Mouse (Mus musculus): ENCODE measurements at regions not wholly inside any gene's neighbourhood (a gene's known extent, or its start where the extent isn't known, plus 50 kb on each side); places are given as distances from the start of the nearest gene placed in this dataset.
"Not testable (repeated sequence)": the region's sequence is repeated elsewhere in the genome, so short reads cannot be mapped to it uniquely, and the experiment has no call there.

DNA sequence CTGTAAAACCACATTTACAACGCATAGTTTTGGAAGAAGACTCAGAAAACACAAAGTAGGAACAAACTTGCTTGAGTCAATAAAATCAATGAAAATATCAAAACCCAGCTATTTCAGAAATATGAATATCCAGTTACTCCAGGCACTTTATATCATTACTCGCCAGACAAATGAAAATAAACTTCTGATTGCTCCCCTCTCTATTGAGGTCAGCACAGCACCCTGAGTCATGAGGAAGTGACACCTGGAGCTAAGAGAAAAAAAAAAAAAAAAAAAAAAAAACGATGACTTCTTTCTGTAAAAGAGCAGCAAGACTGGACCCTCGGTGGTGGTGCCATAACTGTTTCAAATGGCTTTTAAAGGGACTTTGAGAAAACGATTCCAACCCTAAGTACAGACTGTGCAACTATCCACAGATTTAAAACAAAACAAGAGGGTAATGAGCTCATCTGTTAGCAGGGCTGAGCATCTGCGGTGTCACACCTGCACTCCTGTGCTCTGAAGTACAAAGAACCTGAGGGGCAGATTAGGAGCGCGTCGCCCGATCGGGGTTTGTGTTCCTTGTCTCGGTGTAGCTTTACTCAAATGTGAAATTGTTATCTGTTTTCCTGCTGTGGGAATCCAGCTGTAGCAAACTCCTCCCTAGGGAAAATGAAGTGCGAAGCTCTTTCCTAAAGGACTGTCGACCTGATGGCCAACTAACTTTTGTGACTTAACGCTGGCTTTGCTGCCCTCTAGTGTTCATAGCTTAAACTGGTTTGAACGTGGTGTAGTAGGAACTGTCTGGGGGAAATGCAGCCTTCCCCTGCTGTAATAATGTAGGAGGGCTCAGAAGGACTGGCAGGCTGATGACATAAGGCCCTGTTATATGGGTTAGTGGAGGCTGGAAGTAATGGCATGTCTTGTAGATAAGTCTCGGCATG lies 449.9 kb downstream of the Dad1 start:
- Histone ChIP-seq H3K9me3 (replicated peaks) (no peaks in the 10 kb centered on the region), H3K27me3 (no peaks in the 10 kb centered on the region), H3K9ac (no peak overlapping the region), H3K4me2 (replicated peaks) (peak overlapping the region; percentile 39), H3K4me3 (no peak overlapping the region), H3K4me1 (no peaks in the 10 kb centered on the region), H3K36me3 (no peaks in the 10 kb centered on the region), H3K27ac (no peak overlapping the region)
- ATAC-seq (ENCODE audit: low FRiP score), result peak; percentile 64
- WGBS, result 27% methylated on average over 17 of the region's 17 CpGs

DNA sequence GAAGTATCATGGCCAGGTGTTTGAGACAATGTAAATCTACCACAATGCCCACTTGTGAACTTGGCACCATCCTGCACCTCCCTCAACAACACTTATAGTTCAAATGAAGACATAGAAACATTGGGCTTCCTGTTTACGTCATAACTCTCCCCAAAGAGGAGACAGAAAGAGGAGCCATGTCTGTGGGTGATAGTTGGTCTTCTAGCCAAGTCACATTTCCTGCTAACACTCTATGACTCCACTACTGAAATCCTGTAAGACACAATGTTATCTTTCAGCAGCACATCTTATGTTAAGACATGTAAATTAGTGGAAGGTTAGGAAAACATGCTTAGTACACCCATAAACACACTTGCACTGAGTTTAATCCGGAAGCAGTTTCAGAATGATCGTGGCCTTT lies 451.4 kb downstream of the Dad1 start:
- H3K4me2 ChIP-seq (replicated peaks), result no peak overlapping the region
- H3K4me1 ChIP-seq, result no peaks in the 10 kb centered on the region
- WGBS, result 94% methylated on average over 3 of the region's 3 CpGs
- no peaks in the 10 kb centered on the region for H3K27me3 ChIP-seq
- no peak for ATAC-seq (ENCODE audit: low FRiP score)
- H3K4me3 ChIP-seq, result no peak overlapping the region
- no peak overlapping the region for H3K27ac ChIP-seq
- H3K36me3 ChIP-seq, result no peaks in the 10 kb centered on the region
- H3K9me3 ChIP-seq (replicated peaks), result no peaks in the 10 kb centered on the region
- no peak overlapping the region for H3K9ac ChIP-seq

DNA sequence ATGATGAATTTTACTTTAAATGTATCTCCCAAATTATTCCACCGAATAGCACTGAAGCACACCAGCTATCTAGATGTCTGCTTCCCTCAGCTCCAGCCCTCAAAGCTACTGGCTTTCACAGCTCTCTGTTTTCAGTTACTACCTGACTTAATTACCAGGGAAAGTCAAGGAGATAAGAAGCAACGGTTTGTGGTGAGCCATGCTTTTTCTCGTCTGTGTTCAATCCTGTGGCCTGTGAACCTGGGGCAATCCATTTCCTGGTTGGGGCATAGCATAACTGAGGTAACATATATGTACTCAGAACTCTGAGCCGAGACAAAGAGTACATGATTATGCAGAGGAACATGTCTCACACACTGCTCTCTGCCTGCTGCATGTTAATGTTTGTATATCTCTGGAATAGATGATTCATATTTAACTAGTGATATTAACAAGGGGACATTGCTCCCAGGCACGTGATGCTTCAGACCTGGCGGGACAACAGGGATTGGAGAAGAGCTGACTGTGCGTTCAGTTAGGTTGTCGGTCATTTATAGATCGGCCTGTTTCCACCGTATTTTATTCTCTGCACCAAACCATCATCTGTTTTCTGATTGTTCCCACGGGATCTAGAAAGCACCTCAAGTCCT lies 453.3 kb downstream of the Dad1 start:
- ATAC-seq (ENCODE audit: low FRiP score), result no peak
- H3K27ac ChIP-seq, result no peak overlapping the region
- H3K4me1 ChIP-seq, result no peaks in the 10 kb centered on the region
- 89% methylated on average over 11 of the region's 11 CpGs for WGBS
- H3K4me3 ChIP-seq, result no peak overlapping the region
- H3K36me3 ChIP-seq, result no peaks in the 10 kb centered on the region
- no peak overlapping the region for H3K9ac ChIP-seq
- H3K4me2 ChIP-seq (replicated peaks), result no peak overlapping the region
- no peaks in the 10 kb centered on the region for H3K27me3 ChIP-seq
- H3K9me3 ChIP-seq (replicated peaks), result no peaks in the 10 kb centered on the region

DNA sequence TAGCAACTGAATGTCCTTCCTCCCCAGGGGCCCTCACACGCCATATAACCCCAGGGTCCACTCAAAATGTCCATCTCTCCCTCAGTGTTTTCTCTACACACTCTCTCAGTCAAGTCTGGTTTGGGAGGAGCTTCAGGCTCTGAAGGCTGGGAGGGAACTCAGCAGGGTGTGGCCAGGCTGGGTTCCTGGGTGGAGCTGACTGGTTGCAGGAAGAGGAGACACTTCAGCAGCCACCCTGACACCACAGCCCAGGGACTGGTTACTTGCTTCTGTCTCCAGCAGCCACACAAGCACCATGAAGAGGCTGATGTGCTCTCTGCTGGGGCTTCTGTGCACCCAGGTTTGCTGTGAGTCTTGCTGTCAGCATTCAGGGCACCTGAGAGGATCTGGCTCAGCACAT lies 458.7 kb downstream of the Dad1 start:
- H3K36me3 ChIP-seq; H3K27me3 ChIP-seq; H3K4me3 ChIP-seq; H3K4me1 ChIP-seq; H3K4me2 ChIP-seq (replicated peaks); H3K27ac ChIP-seq; ATAC-seq (ENCODE audit: low FRiP score); H3K9me3 ChIP-seq (replicated peaks); H3K9ac ChIP-seq: not testable (repeated sequence)
- 54% methylated on average over 1 of the region's 1 CpGs for WGBS

DNA sequence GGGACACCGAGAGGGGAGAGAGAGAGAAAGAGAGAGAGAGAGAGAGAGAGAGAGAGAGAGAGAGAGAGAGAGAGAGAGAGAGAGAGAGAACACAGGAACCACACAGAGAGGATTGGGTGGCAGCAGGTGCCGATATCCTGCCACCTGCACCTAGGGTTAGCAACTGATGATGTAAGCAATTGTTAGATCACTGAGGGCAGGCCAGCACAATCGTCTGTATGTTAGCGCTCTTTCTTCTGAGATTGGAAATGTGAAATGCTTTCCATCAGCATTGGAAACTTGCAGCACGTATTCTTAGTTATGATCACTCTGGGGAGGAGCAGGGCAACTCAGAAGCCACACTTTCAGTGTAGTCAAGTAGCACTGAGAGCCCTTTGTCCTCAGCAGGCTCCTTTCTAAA lies 459.4 kb downstream of the Dad1 start:
- Histone ChIP-seq H3K9ac (no peak overlapping the region), H3K27me3 (no peaks in the 10 kb centered on the region), H3K4me3 (no peak overlapping the region), H3K27ac (no peak overlapping the region), H3K4me2 (replicated peaks) (no peak overlapping the region), H3K9me3 (replicated peaks) (no peaks in the 10 kb centered on the region), H3K4me1 (no peaks in the 10 kb centered on the region), H3K36me3 (no peaks in the 10 kb centered on the region)
- no peak for ATAC-seq (ENCODE audit: low FRiP score)
- 85% methylated on average over 5 of the region's 5 CpGs for WGBS

DNA sequence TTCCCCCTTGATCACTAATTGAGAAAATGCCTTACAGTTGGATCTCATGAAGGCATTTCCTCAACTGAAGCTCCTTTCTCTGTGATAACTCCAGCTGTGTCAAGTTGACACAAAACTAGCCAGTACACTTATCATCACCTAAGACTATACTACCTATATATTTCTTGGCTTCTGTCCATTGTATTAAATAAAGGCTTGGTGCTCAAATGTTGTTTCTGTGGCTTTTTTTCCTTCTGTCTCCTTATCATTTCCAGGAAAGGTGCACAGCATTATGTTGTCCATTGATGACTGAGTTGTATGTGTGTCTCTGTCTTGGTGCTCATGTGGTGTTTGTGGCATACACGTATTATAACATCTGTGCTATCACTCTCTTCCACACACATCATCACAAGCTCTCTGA lies 461.5 kb downstream of the Dad1 start:
- ATAC-seq (ENCODE audit: low FRiP score); H3K4me3 ChIP-seq; H3K27me3 ChIP-seq; H3K9me3 ChIP-seq (replicated peaks); H3K27ac ChIP-seq; H3K9ac ChIP-seq; H3K36me3 ChIP-seq; H3K4me2 ChIP-seq (replicated peaks); H3K4me1 ChIP-seq: not testable (repeated sequence)
- WGBS, result 85% methylated on average over 1 of the region's 1 CpGs

DNA sequence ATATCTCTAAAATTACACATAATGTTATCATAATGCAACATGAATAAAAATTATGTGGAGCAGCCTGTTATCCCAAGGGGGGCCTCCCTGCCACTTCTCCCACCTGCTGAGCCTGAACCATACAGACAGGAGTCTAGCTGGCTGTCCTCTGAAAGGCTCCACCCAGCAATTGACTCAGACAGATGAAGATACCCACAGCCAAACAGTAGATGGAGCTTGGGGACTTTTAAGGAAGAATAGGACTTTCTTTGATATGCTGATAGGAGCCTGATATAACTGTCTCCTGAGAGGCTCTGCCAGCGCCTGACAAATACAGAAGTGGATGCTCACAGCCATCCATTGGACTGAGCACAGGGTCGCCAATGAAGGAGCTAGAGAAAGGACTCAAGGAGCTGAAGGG lies 468.4 kb downstream of the Dad1 start:
- 64% methylated on average over 2 of the region's 2 CpGs for WGBS
- not testable (repeated sequence) for H3K4me3 ChIP-seq; H3K27me3 ChIP-seq; H3K9me3 ChIP-seq (replicated peaks); H3K9ac ChIP-seq; H3K36me3 ChIP-seq; H3K27ac ChIP-seq; H3K4me2 ChIP-seq (replicated peaks); H3K4me1 ChIP-seq; ATAC-seq (ENCODE audit: low FRiP score)

DNA sequence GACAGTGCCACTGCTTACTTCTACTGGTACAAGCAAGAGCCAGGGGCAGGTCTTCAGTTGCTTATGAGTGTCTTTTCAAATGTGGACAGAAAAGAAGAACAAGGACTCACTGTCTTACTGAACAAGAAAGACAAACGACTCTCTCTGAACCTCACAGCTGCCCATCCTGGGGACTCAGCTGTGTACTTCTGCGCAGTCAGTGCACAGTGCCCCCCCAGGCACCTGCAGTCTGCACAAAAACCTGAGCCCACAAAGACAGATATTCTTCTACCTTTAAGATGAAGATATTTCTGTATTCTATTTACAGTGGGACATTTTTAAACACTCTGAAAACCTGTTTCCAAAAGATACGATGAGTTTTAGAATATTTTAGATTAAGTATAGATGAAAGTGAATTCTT lies 476.5 kb downstream of the Dad1 start:
- no peak for ATAC-seq (ENCODE audit: low FRiP score)
- Histone ChIP-seq H3K36me3 (no peaks in the 10 kb centered on the region), H3K9ac (no peak overlapping the region), H3K4me1 (no peaks in the 10 kb centered on the region), H3K4me3 (no peak overlapping the region), H3K9me3 (replicated peaks) (no peaks in the 10 kb centered on the region), H3K27me3 (no peaks in the 10 kb centered on the region), H3K4me2 (replicated peaks) (no peak overlapping the region), H3K27ac (no peak overlapping the region)
- WGBS, result 78% methylated on average over 3 of the region's 3 CpGs

DNA sequence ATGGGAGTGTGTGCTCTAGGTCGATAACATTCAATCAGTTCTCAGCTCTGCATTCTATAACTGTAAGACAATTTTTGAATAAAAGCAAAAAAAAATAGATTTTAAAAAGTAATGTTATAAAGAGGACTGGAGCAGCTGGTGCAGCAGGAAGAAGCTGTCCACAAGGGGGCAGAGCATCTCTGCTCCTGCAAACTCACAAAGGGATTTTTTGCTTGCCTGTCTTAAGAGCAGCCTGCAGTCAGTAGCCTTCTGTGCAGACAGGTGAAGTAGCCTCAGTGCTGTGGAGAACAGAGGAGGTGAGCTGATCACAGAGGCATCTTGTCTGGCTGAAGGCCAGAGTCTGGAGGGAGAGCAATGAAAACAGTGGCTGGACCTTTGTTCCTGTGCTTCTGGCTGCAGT lies 477.2 kb downstream of the Dad1 start:
- not testable (repeated sequence) for H3K36me3 ChIP-seq; ATAC-seq (ENCODE audit: low FRiP score); H3K4me1 ChIP-seq; H3K4me3 ChIP-seq; H3K27ac ChIP-seq; H3K4me2 ChIP-seq (replicated peaks); H3K9me3 ChIP-seq (replicated peaks); H3K9ac ChIP-seq; H3K27me3 ChIP-seq
- 67% methylated on average over 1 of the region's 1 CpGs for WGBS

DNA sequence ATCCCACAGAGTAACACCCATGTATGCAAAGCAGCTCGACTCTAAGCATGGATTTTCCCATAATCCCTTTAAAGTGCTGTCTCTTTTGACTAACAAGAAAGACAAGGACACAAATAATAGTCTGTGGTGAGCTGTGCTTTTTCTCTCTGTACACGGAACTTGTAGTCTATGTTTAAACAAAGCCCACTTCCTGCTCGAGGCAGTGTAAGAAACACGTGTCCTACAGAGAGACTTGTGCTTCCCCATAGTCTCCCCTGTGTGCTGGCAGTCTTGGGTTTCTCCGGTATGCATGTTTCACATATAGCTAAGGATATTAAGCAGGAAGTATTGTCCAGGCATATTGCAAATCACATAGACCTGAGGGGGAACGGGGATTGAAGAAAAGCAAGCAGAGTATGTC lies 487.4 kb downstream of the Dad1 start:
- not testable (repeated sequence) for H3K4me1 ChIP-seq; H3K4me2 ChIP-seq (replicated peaks); H3K27ac ChIP-seq; H3K9ac ChIP-seq; H3K9me3 ChIP-seq (replicated peaks); H3K4me3 ChIP-seq; H3K36me3 ChIP-seq; ATAC-seq (ENCODE audit: low FRiP score); H3K27me3 ChIP-seq
- WGBS, result 78% methylated on average over 6 of the region's 6 CpGs

DNA sequence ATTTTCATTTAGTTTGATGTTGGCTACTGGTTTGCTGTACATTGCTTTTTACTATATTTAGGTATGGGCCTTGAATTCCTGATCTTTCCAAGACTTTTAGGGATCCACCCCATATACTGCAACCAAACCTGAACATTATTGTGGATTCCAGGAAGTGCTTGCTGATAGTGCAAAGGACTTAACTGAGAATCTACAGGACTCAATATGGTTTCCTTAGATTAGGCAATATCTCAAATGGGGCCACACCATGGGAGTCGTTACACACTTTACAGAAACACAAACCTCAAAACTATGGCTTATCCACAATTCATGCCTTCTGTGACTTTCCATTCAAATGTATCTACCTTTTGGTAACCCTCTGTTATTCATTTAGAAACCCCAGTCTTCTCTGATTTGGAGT lies 488.0 kb downstream of the Dad1 start:
- not testable (repeated sequence) for H3K9me3 ChIP-seq (replicated peaks); H3K36me3 ChIP-seq; H3K4me1 ChIP-seq; H3K4me3 ChIP-seq; ATAC-seq (ENCODE audit: low FRiP score); H3K9ac ChIP-seq; H3K27ac ChIP-seq; H3K27me3 ChIP-seq; H3K4me2 ChIP-seq (replicated peaks)
- WGBS, result 87% methylated on average over 1 of the region's 1 CpGs

DNA sequence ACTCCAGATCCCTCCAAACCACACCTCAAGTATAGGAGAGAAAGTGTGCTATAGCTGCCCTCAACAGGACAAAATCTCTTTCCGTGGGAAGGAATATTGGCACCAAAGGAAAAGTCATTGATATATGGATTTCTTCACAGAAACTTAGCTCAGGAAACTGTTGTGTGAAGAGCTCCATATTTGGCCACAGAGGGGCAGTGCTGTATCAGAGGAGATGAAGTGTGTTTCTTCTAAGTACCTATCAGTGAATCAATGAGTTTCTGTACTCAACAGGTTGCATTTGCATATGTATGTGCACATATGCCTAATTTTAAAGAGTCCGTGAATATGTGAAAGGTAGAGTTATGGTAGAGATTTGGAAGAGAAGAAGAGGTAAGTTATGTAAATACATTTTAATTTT lies 493.3 kb downstream of the Dad1 start:
- not testable (repeated sequence) for H3K4me3 ChIP-seq; H3K36me3 ChIP-seq; H3K9me3 ChIP-seq (replicated peaks); H3K27ac ChIP-seq; H3K27me3 ChIP-seq; H3K9ac ChIP-seq; ATAC-seq (ENCODE audit: low FRiP score); H3K4me1 ChIP-seq; H3K4me2 ChIP-seq (replicated peaks)
- 69% methylated on average over 2 of the region's 2 CpGs for WGBS

DNA sequence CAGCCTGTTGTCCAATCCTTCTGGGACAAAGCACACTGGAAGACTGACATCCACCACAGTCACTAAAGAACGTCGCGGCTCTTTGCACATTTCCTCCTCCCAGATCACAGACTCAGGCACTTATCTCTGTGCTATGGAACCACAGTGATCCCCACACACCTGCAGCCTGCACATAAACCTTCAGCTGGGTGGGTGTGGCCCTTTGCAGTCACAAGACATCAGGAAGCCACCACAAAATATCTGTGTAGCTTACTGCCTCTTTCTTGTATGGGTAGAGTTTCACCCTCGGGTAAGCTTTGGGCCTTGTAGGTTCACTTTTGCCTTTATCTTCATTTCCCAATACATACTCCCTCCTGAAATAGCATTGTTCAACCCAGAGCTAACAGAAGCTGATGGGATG lies 496.1 kb downstream of the Dad1 start:
- not testable (repeated sequence) for H3K9ac ChIP-seq; ATAC-seq (ENCODE audit: low FRiP score); H3K9me3 ChIP-seq (replicated peaks); H3K27ac ChIP-seq; H3K4me3 ChIP-seq; H3K27me3 ChIP-seq; H3K4me2 ChIP-seq (replicated peaks); H3K4me1 ChIP-seq; H3K36me3 ChIP-seq
- WGBS, result 58% methylated on average over 4 of the region's 4 CpGs

All from hindbrain, embryonic 12.5 days (tissue).